Mouse (Mus musculus): ENCODE results near the gene Bbc3.
A peak's percentile ranks its signal among the peaks of the same experiment; 100 is the strongest.
"Not testable (repeated sequence)": the region's sequence is repeated elsewhere in the genome, so short reads cannot be mapped to it uniquely, and the experiment has no call there.

Bbc3 gene

GRCm38 (mm10) chr7:16308093-16308492 is at the start of gene Bbc3:
Gene Bbc3 (plus strand): TSS chr7:16308393.
- not testable (repeated sequence) for DNase-seq (ENCODE audit: low spot score)

- DNase-seq (ENCODE audit: low spot score) = no peak
These were observed 49.0 kb upstream of the Bbc3 start, which contains the start of gene C5ar1 for GRCm38 (mm10) chr7:16259110-16259590. Gene C5ar1 (minus strand): TSS chr7:16259540.

- no peak for DNase-seq (ENCODE audit: low spot score)
These were observed 47.1 kb upstream of the Bbc3 start for GRCm38 (mm10) chr7:16261097-16261496.

GRCm38 (mm10) chr7:16263015-16263787 is 45.0 kb upstream of the Bbc3 start:
- peak; percentile 64 for DNase-seq (ENCODE audit: low spot score)

DNA sequence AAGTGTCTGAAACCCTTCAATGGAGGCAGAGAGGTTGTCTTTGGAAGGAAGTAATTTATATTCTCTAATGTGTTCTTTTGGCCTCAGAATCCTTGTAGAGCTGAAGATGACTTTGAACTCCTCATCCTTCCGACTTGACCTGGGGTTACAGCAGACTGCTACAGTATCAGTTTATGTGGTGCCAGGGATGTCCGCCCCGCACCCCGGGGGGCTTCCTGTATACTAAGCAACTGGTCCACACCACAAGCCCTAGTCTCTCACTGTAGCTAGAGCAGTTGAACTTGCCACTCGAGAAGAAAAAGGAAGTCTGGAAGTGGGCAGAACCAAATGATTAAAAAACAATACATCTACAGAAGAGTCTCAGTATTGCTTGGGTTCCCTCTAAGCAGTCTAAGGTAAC is 44.4 kb upstream of the Bbc3 start:
- DNase-seq (ENCODE audit: low spot score) = no peak

GRCm38 (mm10) chr7:16265856-16266255 is 42.3 kb upstream of the Bbc3 start:
- no peak for DNase-seq (ENCODE audit: low spot score)

- not testable (repeated sequence) for DNase-seq (ENCODE audit: low spot score)
These were observed 41.6 kb upstream of the Bbc3 start for GRCm38 (mm10) chr7:16266593-16266992.

GRCm38 (mm10) chr7:16271139-16271538 is 37.1 kb upstream of the Bbc3 start:
- no peak for DNase-seq (ENCODE audit: low spot score)

DNA sequence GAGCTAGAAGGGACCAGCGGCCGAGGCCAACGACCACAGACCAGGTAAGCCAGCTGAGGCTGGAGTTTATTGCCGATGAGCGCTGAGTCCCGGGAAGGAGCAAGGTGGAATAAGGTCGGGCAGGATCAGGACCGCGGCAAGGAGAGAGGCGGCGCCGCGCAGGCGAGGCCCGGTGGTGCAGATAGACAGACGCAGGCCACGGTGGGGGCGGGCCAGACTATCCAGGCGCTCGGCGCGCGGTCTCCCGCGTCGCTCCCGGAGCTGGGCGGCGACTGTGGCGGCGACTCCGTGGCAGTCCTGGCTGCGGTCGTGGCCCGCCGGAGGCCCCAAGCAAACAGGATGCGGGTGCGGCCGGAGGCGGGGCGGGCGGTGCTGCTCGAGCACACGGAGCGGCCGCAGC is 35.5 kb upstream of the Bbc3 start:
- peak; percentile 51 for DNase-seq (ENCODE audit: low spot score)

- DNase-seq (ENCODE audit: low spot score) = peak; percentile 80
These were observed 35.0 kb upstream of the Bbc3 start, which contains the start of gene Inafm1 for GRCm38 (mm10) chr7:16273081-16273765. Gene Inafm1 (minus strand): TSS chr7:16273617.

DNA sequence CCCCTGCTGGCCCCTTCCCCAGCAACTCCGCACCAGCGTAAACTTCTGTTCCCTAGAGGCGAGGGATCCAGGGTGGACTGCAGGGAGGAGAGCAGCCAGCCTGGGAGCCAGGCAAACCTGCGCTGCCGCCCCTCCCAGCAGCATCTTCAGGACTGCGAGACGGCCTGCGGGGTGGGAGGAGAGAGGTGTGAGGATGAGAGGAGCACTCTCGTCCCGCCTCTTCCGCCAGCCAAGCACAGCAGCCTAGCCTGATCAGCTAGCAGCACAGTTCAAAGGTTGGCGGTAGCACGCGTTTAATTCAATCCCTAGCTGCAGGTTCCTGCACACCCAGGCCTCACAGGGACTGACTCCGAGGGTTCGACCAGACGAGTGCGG is 34.4 kb upstream of the Bbc3 start:
- peak; percentile 51 for DNase-seq (ENCODE audit: low spot score)

DNA sequence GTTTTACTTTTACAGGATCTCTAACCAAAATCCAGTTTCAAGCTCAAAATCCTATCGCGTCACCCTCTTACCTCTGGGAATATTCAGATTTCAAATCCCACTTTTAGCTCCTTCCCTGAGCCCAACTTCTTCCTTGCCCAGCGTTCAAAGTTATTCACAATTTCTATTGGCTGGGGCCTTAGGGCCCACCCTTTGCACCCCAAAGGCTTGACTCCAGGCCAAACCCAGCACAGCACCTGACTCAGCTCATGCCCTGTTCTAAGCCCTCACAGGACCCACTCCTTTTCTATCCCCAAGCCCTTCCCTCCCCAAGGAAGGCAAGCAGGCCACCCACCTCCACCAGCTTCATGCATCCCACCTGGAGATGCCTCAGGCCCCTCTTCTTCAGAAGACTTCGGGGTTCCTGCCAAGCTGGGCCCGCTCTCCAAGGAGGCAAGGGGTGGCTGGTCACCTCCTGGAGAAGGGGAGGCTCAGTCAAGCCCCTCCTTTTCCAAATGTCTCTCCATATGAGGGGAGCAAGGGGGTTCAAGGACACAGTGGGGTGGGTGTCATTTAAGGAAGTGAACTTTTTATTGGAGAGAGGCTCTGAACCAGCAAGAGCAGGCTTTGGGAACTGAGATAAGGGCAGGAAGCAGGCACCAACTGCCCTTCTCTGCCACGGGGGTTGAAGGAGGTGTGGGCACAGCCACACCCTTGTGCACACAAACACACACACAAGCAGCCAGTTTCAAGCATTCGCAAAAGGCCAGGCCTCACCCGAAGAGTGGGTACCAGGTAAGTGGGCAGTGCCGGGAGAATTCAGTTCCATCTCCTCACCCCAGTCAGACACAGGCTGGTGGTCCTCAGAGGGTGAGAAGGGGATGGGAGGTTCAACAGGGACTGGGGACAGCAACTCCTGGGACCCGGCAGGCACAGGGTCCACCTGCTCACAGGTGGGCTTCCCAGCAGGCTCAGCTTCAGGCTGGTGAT is 33.0 kb upstream of the Bbc3 start:
- no peak for DNase-seq (ENCODE audit: low spot score)

DNA sequence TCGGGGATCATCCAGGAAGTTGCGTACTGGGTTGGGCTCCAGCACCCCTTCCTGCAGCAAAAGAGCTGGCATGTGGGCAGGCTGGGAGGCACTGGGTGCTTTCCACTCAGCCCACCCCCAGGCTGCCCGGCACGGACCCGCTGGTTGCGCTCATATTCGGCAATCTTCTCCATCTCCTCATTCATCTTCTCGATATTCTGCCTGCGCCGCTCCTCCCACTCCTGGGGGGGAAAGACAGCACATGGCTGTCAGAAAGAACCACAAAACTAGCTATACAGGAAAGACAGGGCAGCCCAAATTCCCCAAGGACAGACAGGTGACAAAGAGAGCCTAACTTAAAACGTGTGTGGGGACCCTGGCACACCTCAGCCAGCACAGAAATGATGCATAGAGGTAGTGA is 27.5 kb upstream of the Bbc3 start:
- no peak for DNase-seq (ENCODE audit: low spot score)

DNA sequence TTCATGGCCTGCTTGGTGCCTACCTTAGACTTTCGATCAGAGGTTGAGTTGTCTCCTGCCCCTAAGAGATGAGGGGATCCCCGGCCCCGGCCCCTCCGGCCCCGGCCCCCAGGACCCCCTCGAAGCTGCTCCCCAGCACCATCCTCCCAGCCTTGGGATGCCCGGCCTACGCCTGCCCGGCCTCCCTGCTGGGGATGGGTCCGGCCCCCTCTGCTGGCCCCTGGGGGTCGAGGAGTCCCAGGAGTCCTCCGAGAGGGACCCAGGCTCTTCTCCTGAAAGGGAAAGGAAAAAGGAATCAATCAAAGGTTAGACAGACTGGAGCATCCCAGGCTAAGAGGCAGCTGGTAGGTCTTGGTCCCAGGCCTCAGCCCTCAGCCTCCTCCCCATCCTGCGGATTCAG is 25.9 kb upstream of the Bbc3 start:
- DNase-seq (ENCODE audit: low spot score) = no peak

GRCm38 (mm10) chr7:16284001-16284400 is 24.2 kb upstream of the Bbc3 start:
- no peak for DNase-seq (ENCODE audit: low spot score)

GRCm38 (mm10) chr7:16284904-16285303 is 23.3 kb upstream of the Bbc3 start:
- no peak for DNase-seq (ENCODE audit: low spot score)

GRCm38 (mm10) chr7:16285450-16286025 is 22.7 kb upstream of the Bbc3 start:
- peak; percentile 68 for DNase-seq (ENCODE audit: low spot score)

DNA sequence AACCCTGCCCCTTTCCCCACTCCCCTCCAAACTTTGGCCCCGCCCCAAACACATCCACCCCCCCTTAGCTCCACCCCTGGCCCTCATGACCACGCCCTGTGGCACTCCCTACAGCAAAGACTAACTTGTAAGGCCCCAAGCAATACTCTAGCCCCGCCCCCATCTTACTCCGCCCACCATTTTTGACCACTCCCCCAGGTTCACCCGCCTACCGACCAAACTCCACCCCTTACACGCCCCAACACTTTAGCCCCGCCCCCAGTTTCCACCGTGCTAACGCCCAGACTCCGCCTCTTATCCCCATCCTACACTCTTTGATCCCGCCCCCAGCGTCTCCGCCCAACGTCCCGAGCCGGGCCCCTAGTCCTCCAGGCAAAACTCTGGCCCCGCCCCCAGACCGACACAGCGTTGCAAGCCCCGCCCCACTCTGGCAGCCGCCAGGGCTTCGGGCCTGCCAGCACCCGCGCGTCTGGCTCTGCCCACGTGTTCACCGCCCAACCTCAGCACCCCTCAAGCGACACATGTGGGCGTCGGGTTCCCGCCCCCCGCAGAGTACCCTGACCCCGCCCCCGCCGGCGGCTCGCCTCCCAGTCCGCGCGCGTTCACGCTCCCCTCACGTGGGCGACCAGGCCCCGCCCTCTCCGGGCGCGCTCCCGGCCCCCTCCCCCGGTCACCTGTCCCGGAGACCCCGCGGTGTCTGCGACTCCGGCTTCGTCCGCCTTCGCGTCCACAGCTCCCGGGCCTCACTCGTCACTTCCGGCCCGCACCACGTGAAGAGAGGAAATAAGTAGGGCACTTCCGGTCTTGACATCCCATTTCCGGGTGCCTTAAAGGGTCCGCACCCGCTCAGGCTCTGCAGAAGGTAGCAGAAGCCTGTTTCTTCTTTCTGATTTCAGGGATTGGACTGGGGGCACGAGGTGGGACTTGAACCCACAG is 21.9 kb upstream of the Bbc3 start, which contains the start of gene Ccdc9:
Gene Ccdc9 (minus strand): TSS at position 770 of the 936 bp plus-strand sequence.
- DNase-seq (ENCODE audit: low spot score) = peak; percentile 100

DNA sequence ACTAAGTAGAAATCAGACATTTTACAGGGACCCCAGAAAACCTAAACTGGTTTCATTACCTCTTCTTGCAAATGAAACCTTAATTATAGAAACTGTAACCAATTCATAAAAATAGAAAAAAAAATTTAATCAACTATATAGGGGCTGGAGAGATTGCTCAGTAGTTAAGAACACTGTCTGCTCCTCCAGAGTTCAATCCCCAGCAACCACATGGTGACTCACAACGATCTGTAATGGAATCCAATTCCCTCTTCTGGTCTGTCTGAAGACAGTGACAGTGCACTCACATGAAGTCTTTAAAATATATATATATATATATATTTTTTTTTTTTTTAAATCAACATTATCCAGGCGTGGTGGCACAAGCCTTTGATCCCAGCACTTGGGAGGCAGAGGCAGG is 21.2 kb upstream of the Bbc3 start:
- no peak for DNase-seq (ENCODE audit: low spot score)

GRCm38 (mm10) chr7:16287791-16288190 is 20.4 kb upstream of the Bbc3 start:
- DNase-seq (ENCODE audit: low spot score) = no peak

All from ovary, postnatal 14 days (tissue).